Mouse (Mus musculus) limb, embryonic 14.5 days (tissue): ENCODE results near the gene Ifi207. TPM values are rescaled to one million over a fixed set of nuclear protein-coding genes. Genes with fewer than 3 reads are reported as not detected.
"Not testable (repeated sequence)": the region's sequence is repeated elsewhere in the genome, so short reads cannot be mapped to it uniquely, and the experiment has no call there.

Source experiments
- ATAC-seq: fragments of 200-750 bp; cut with Nextera tagmentation; 2 replicates; pipeline ENCODE4 v1.8.0; 2017; ENCODE audit warnings: low read depth, moderate number of reproducible peaks, moderate TSS enrichment; ENCODE audit not compliant: low FRiP score
- DNase-seq: peaks from one replicate; pipeline ENCODE4 v3.0.0-alpha.2; 2015; ENCODE audit warnings: low spot score
- H3K27ac ChIP-seq: fragments of 300-500 bp; sonication (generic); replicated peaks from 2 replicates; pipeline ENCODE4 v1.5.1; 2014; ENCODE audit warnings: low read depth, mild to moderate bottlenecking, low read length, moderate library complexity, mixed read lengths
- H3K27me3 ChIP-seq: fragments of 300-500 bp; sonication (generic); 2 replicates; pipeline ENCODE4 v1.6.1; 2014; ENCODE audit warnings: low read length, mixed read lengths; ENCODE audit not compliant: control insufficient read depth, insufficient read depth
- H3K36me3 ChIP-seq: fragments of 300-500 bp; sonication (generic); 2 replicates; pipeline ENCODE4 v1.6.1; 2014; ENCODE audit warnings: mild to moderate bottlenecking, low read length, moderate library complexity, mixed read lengths; ENCODE audit not compliant: control insufficient read depth, insufficient read depth
- H3K4me1 ChIP-seq: fragments of 300-500 bp; sonication (generic); 2 replicates; pipeline ENCODE4 v1.6.1; 2014; ENCODE audit warnings: antibody characterized with exemption, low read length, mixed read lengths; ENCODE audit not compliant: control insufficient read depth, insufficient read depth
- H3K4me2 ChIP-seq: fragments of 300-500 bp; sonication (generic); replicated peaks from 2 replicates; pipeline ENCODE4 v1.6.1; 2014; ENCODE audit warnings: low read depth, mild to moderate bottlenecking, low read length, moderate library complexity; ENCODE audit not compliant: severe bottlenecking
- H3K4me3 ChIP-seq: fragments of 300-500 bp; sonication (generic); replicated peaks from 2 replicates; pipeline ENCODE4 v1.5.1; 2014; ENCODE audit warnings: low read length
- H3K9ac ChIP-seq: fragments of 300-500 bp; sonication (generic); 2 replicates; pipeline ENCODE4 v1.6.1; 2014; ENCODE audit warnings: mild to moderate bottlenecking, low read depth, low read length, moderate library complexity; ENCODE audit not compliant: severe bottlenecking
- H3K9me3 ChIP-seq: fragments of 300-500 bp; sonication (generic); 2 replicates; pipeline ENCODE4 v1.6.1; 2016; ENCODE audit warnings: low read length; ENCODE audit not compliant: control insufficient read depth
- POLR2A ChIP-seq: fragments of 200-500 bp; IDR thresholded peaks from 2 replicates; pipeline ENCODE4 v1.8.0; 2012; ENCODE audit warnings: inconsistent platforms, mild to moderate bottlenecking, moderate library complexity, borderline replicate concordance; ENCODE audit not compliant: insufficient read depth, insufficient read length; ENCODE audit errors: extremely low read depth
- WGBS: fragments of 180-500 bp; shearing (Covaris S2); extraction: QIAGEN DNeasy Blood & Tissue Kit; methylation state at CpG from one replicate; pipeline ENCODE4 v1.1.7; 2014; 5-methylcytosine and 5-hydroxymethylcytosine counted together
- polyA plus RNA-seq, 2 experiments: library from polyadenylated mRNA; depleted of rRNA in 1 of 2; stranded (reverse) in 1 of 2; unstranded in 1 of 2; fragments of >200 nt; fragmentation: Nextera tagmentation in 1 of 2; extraction: Ambion mirVana in 1 of 2; gene quantifications; 2 replicates each; pipeline versions ENCODE4 v1.2.1 to v1.2.3; 2012 to 2014

Ifi207 gene
- polyA plus RNA-seq, 2 experiments = 1.5 to 2.6 TPM

GRCm38 (mm10) chr1:173736986-173737385 lies 4.6 kb downstream of the Ifi207 start:
- no peak for TF ChIP-seq POLR2A
- WGBS = 55% methylated on average over 2 of the region's 2 CpGs
- Histone ChIP-seq H3K4me1 (no peaks in the 10 kb centered on the region), H3K4me2 (no peak overlapping the region), H3K27ac (no peak overlapping the region), H3K36me3 (no peaks in the 10 kb centered on the region), H3K9me3 (no peaks in the 10 kb centered on the region), H3K4me3 (no peak overlapping the region), H3K27me3 (no peaks in the 10 kb centered on the region), H3K9ac (no peak overlapping the region)
- ATAC-seq (no peak), DNase-seq (no peak)

- H3K4me3 ChIP-seq, H3K9ac ChIP-seq, H3K36me3 ChIP-seq, H3K4me2 ChIP-seq, H3K9me3 ChIP-seq, H3K27me3 ChIP-seq, H3K4me1 ChIP-seq, H3K27ac ChIP-seq, ATAC-seq, DNase-seq: not testable (repeated sequence)
- 82% methylated on average over 4 of the region's 4 CpGs for WGBS
These were observed 6.5 kb downstream of the Ifi207 start for GRCm38 (mm10) chr1:173735015-173735414.

- Histone ChIP-seq H3K9ac (no peak overlapping the region), H3K9me3 (no peaks in the 10 kb centered on the region), H3K4me1 (no peaks in the 10 kb centered on the region), H3K36me3 (no peaks in the 10 kb centered on the region), H3K4me3 (no peak overlapping the region), H3K27me3 (no peaks in the 10 kb centered on the region), H3K27ac (no peak overlapping the region), H3K4me2 (no peak overlapping the region)
- WGBS = 27% methylated on average over 7 of the region's 7 CpGs
- TF ChIP-seq POLR2A = no peak
- ATAC-seq = no peak
- DNase-seq = peak; percentile 4
These were observed 8.3 kb downstream of the Ifi207 start for GRCm38 (mm10) chr1:173733219-173733618.

GRCm38 (mm10) chr1:173694270-173694669 lies 47.3 kb downstream of the Ifi207 start:
- H3K9me3 ChIP-seq = no peaks in the 10 kb centered on the region
- no peaks in the 10 kb centered on the region for H3K4me1 ChIP-seq
- TF ChIP-seq POLR2A = no peak
- H3K4me2 ChIP-seq = no peak overlapping the region
- H3K27me3 ChIP-seq = no peaks in the 10 kb centered on the region
- H3K9ac ChIP-seq = no peak overlapping the region
- no peak overlapping the region for H3K27ac ChIP-seq
- ATAC-seq = no peak
- no peak for DNase-seq
- no peak overlapping the region for H3K4me3 ChIP-seq
- H3K36me3 ChIP-seq = no peaks in the 10 kb centered on the region
- 92% methylated on average over 1 of the region's 1 CpGs for WGBS

- ATAC-seq, H3K9me3 ChIP-seq, H3K9ac ChIP-seq, H3K36me3 ChIP-seq, H3K27me3 ChIP-seq, H3K4me3 ChIP-seq, H3K27ac ChIP-seq, DNase-seq, H3K4me2 ChIP-seq, H3K4me1 ChIP-seq: not testable (repeated sequence)
- WGBS = 78% methylated on average over 1 of the region's 1 CpGs
These were observed 62.9 kb downstream of the Ifi207 start for GRCm38 (mm10) chr1:173678605-173679004.

- H3K9ac ChIP-seq, H3K4me3 ChIP-seq, H3K9me3 ChIP-seq, H3K27ac ChIP-seq, ATAC-seq, H3K4me2 ChIP-seq, H3K27me3 ChIP-seq, DNase-seq, H3K36me3 ChIP-seq, H3K4me1 ChIP-seq: not testable (repeated sequence)
- 42% methylated on average over 3 of the region's 3 CpGs for WGBS
These were observed 68.0 kb downstream of the Ifi207 start, which contains the start of gene Ifi208 for GRCm38 (mm10) chr1:173673458-173674097. Gene Ifi208 (plus strand): TSS chr1:173673675.

Other genes starting within 250 kb of the Ifi207 start
- not detected in 2 replicates for gene Ifi214, start 205.8 kb downstream of the Ifi207 start, polyA plus RNA-seq (2012; rRNA removed)
- gene Ifi214, start 205.8 kb downstream of the Ifi207 start, polyA plus RNA-seq (2014; fragmentation: Nextera tagmentation; extraction: Ambion mirVana) = not detected in 2 replicates
- gene Ifi213, start 142.5 kb downstream of the Ifi207 start, polyA plus RNA-seq (2012; rRNA removed) = 0.04 and 0.10 TPM in 2 replicates
- not detected in 2 replicates for gene Ifi213, start 142.5 kb downstream of the Ifi207 start, polyA plus RNA-seq (2014; fragmentation: Nextera tagmentation; extraction: Ambion mirVana)
- gene Ifi209, start 110.8 kb downstream of the Ifi207 start, polyA plus RNA-seq (2012; rRNA removed) = 0.14 and 0.15 TPM in 2 replicates
- gene Ifi209, start 110.8 kb downstream of the Ifi207 start, polyA plus RNA-seq (2014; fragmentation: Nextera tagmentation; extraction: Ambion mirVana) = 0.17 and 0.19 TPM in 2 replicates
- 0.03 TPM in 1 of 2 replicates, not detected in the other for gene Ifi208, start 68.1 kb downstream of the Ifi207 start, polyA plus RNA-seq (2012; rRNA removed)
- not detected in 2 replicates for gene Ifi208, start 68.1 kb downstream of the Ifi207 start, polyA plus RNA-seq (2014; fragmentation: Nextera tagmentation; extraction: Ambion mirVana)
- 0.83 and 1.5 TPM in 2 replicates for gene Ifi204, start 25.2 kb upstream of the Ifi207 start, polyA plus RNA-seq (2012; rRNA removed)
- 2.1 and 2.2 TPM in 2 replicates for gene Ifi204, start 25.2 kb upstream of the Ifi207 start, polyA plus RNA-seq (2014; fragmentation: Nextera tagmentation; extraction: Ambion mirVana)
- 0.38 and 0.41 TPM in 2 replicates for gene Ifi211, start 171.3 kb upstream of the Ifi207 start, polyA plus RNA-seq (2012; rRNA removed)
- 0.77 and 1.1 TPM in 2 replicates for gene Ifi211, start 171.3 kb upstream of the Ifi207 start, polyA plus RNA-seq (2014; fragmentation: Nextera tagmentation; extraction: Ambion mirVana)
- 0.82 and 1.4 TPM in 2 replicates for gene Mndal, start 200.7 kb upstream of the Ifi207 start, polyA plus RNA-seq (2012; rRNA removed)
- 1.9 and 2.1 TPM in 2 replicates for gene Mndal, start 200.7 kb upstream of the Ifi207 start, polyA plus RNA-seq (2014; fragmentation: Nextera tagmentation; extraction: Ambion mirVana)
- gene Ifi203, start 200.9 kb upstream of the Ifi207 start, polyA plus RNA-seq (2012; rRNA removed) = 0.45 and 0.92 TPM in 2 replicates
- gene Ifi203, start 200.9 kb upstream of the Ifi207 start, polyA plus RNA-seq (2014; fragmentation: Nextera tagmentation; extraction: Ambion mirVana) = 0.84 and 1.3 TPM in 2 replicates
- gene Ifi202b, start 241.0 kb upstream of the Ifi207 start, polyA plus RNA-seq (2012; rRNA removed) = 0.50 and 1.0 TPM in 2 replicates
- gene Ifi202b, start 241.0 kb upstream of the Ifi207 start, polyA plus RNA-seq (2014; fragmentation: Nextera tagmentation; extraction: Ambion mirVana) = 1.9 and 4.3 TPM in 2 replicates